Mouse (Mus musculus) CH12.LX (cell line): ENCODE measurements at regions not wholly inside any gene's neighbourhood (a gene's known extent, or its start where the extent isn't known, plus 50 kb on each side); places are given as distances from the start of the nearest gene placed in this dataset.

ENCODE experiments used
- DNase-seq: peaks from one replicate; pipeline ENCODE4 v3.0.0-alpha.2; 2013; ENCODE audit errors: extremely low read depth
- H3K27ac ChIP-seq: 2 replicates; pipeline ENCODE4 v1.5.1; 2012; ENCODE audit warnings: low read depth, mild to moderate bottlenecking, control low read depth, moderate library complexity; ENCODE audit not compliant: insufficient read depth
- H3K27me3 ChIP-seq: replicated peaks from 2 replicates; pipeline ENCODE3; 2012; ENCODE audit warnings: inconsistent platforms
- H3K36me3 ChIP-seq, 2 experiments: replicated peaks in 1 of 2; 2 replicates each; pipeline versions ENCODE3 to v1.6.1; 2012; ENCODE audit warnings: inconsistent platforms in 1 of 2, low read length in 1 of 2, mild to moderate bottlenecking in 1 of 2, mixed read lengths in 1 of 2, moderate library complexity in 1 of 2; ENCODE audit not compliant: control insufficient read depth in 1 of 2, insufficient read depth in 1 of 2
- H3K4me1 ChIP-seq, 2 experiments: 2 replicates each; pipeline ENCODE4 v1.6.1; 2012; ENCODE audit warnings: inconsistent platforms in 1 of 2, moderate library complexity in 1 of 2; ENCODE audit not compliant: insufficient read depth in 2 of 2, control insufficient read depth in 1 of 2
- H3K4me2 ChIP-seq: 2 replicates; pipeline ENCODE4 v1.6.1; 2012; ENCODE audit warnings: low read depth, mild to moderate bottlenecking, control low read depth; ENCODE audit not compliant: poor library complexity, insufficient read depth, severe bottlenecking
- H3K4me3 ChIP-seq, 3 experiments: fragments of 150-350 bp in 1 of 3; sonication (generic) in 1 of 3; replicated peaks in 1 of 3; 2 replicates each; pipeline versions ENCODE3 to v1.5.1; 2011 to 2012; ENCODE audit warnings: low read depth in 2 of 3, low read length in 2 of 3, mild to moderate bottlenecking in 2 of 3, moderate library complexity in 2 of 3, control low read depth in 1 of 3, improper control_type of control experiment in 1 of 3, inconsistent platforms in 1 of 3, mixed read lengths in 1 of 3; ENCODE audit not compliant: poor library complexity in 1 of 3
- H3K79me2 ChIP-seq: replicated peaks from 2 replicates; pipeline ENCODE4 v1.6.1; 2012; ENCODE audit warnings: mild to moderate bottlenecking, moderate library complexity; ENCODE audit not compliant: control insufficient read depth, poor library complexity, insufficient read depth, severe bottlenecking; ENCODE audit errors: extremely low read depth
- H3K9ac ChIP-seq: 2 replicates; pipeline ENCODE4 v1.6.1; 2012; ENCODE audit warnings: low read depth, mild to moderate bottlenecking, control low read depth, moderate library complexity; ENCODE audit not compliant: insufficient read depth
- H3K9me3 ChIP-seq: replicated peaks from 2 replicates; pipeline ENCODE3; 2012; ENCODE audit warnings: low read length, inconsistent platforms, mixed read lengths
- ELF1 ChIP-seq: IDR thresholded peaks from 2 replicates; pipeline ENCODE4 v1.6.1; 2014; ENCODE audit warnings: low read depth, mild to moderate bottlenecking, inconsistent platforms, low read length, improper control_type of control experiment
- EP300 ChIP-seq: IDR thresholded peaks from 2 replicates; pipeline ENCODE4 v1.6.1; 2011; ENCODE audit warnings: low read length, improper control_type of control experiment
- ETS1 ChIP-seq: conservative IDR thresholded peaks from 2 replicates; pipeline ENCODE4 v1.6.1; 2012; ENCODE audit warnings: low read depth, mild to moderate bottlenecking, inconsistent platforms, low read length, improper control_type of control experiment, moderate library complexity
- GABPA ChIP-seq: IDR thresholded peaks from 2 replicates; pipeline ENCODE4 v1.6.1; 2012; ENCODE audit warnings: low read depth, low read length, improper control_type of control experiment, inconsistent platforms; ENCODE audit not compliant: insufficient replicate concordance
- IRF4 ChIP-seq: IDR thresholded peaks from 2 replicates; pipeline ENCODE4 v1.6.1; 2014; ENCODE audit warnings: low read depth, mild to moderate bottlenecking, inconsistent platforms, low read length, improper control_type of control experiment
- JUN ChIP-seq: IDR thresholded peaks from 2 replicates; pipeline ENCODE4 v1.6.1; 2011; ENCODE audit warnings: low read depth, mild to moderate bottlenecking, low read length, improper control_type of control experiment, moderate library complexity; ENCODE audit not compliant: insufficient read depth
- KAT2A ChIP-seq: IDR thresholded peaks from 2 replicates; pipeline ENCODE4 v1.6.1; 2012; ENCODE audit warnings: low read length, improper control_type of control experiment, inconsistent platforms; ENCODE audit not compliant: insufficient replicate concordance
- MAFK ChIP-seq: IDR thresholded peaks from 2 replicates; pipeline ENCODE4 v1.6.1; 2011; ENCODE audit warnings: low read length, improper control_type of control experiment; ENCODE audit not compliant: insufficient replicate concordance
- MAX ChIP-seq: IDR thresholded peaks from 2 replicates; pipeline ENCODE4 v1.6.1; 2011; ENCODE audit warnings: low read length, improper control_type of control experiment
- MAZ ChIP-seq: IDR thresholded peaks from 2 replicates; pipeline ENCODE4 v1.6.1; 2012; ENCODE audit warnings: low read depth, mild to moderate bottlenecking, inconsistent platforms, low read length, improper control_type of control experiment, moderate library complexity
- MEF2A ChIP-seq: IDR thresholded peaks from 2 replicates; pipeline ENCODE4 v1.6.1; 2014; ENCODE audit warnings: low read depth, mild to moderate bottlenecking, inconsistent platforms, low read length, improper control_type of control experiment, borderline replicate concordance
- MXI1 ChIP-seq: IDR thresholded peaks from 2 replicates; pipeline ENCODE4 v1.6.1; 2011; ENCODE audit warnings: mild to moderate bottlenecking, low read depth, low read length, improper control_type of control experiment
- MYC ChIP-seq: IDR thresholded peaks from 2 replicates; pipeline ENCODE4 v1.6.1; 2011; ENCODE audit warnings: low read depth, mild to moderate bottlenecking, improper control_type of control experiment, low read length
- PAX5 ChIP-seq: IDR thresholded peaks from 2 replicates; pipeline ENCODE4 v1.6.1; 2012; ENCODE audit warnings: low read length, inconsistent platforms, mixed read lengths
- RAD21 ChIP-seq: IDR thresholded peaks from 2 replicates; pipeline ENCODE4 v1.6.1; 2011; ENCODE audit warnings: low read depth, mild to moderate bottlenecking, low read length, improper control_type of control experiment, moderate library complexity
- SIN3A ChIP-seq: IDR thresholded peaks from 2 replicates; pipeline ENCODE4 v1.6.1; 2012; ENCODE audit warnings: low read length, improper control_type of control experiment, inconsistent platforms
- UBTF ChIP-seq: IDR thresholded peaks from 2 replicates; pipeline ENCODE4 v1.6.1; 2012; ENCODE audit warnings: low read depth, mild to moderate bottlenecking, inconsistent platforms, low read length, improper control_type of control experiment, moderate library complexity
- USF2 ChIP-seq: conservative IDR thresholded peaks from 2 replicates; pipeline ENCODE4 v1.6.1; 2011; ENCODE audit warnings: low read depth, low read length, improper control_type of control experiment
- ZC3H11A ChIP-seq: IDR thresholded peaks from 2 replicates; pipeline ENCODE4 v1.6.1; 2012; ENCODE audit warnings: low read depth, mild to moderate bottlenecking, inconsistent platforms, low read length, improper control_type of control experiment
- ZMIZ1 ChIP-seq: IDR thresholded peaks from 2 replicates; pipeline ENCODE4 v1.6.1; 2012; ENCODE audit warnings: low read depth, mild to moderate bottlenecking, inconsistent platforms, low read length, improper control_type of control experiment
- ZNF384 ChIP-seq: IDR thresholded peaks from 2 replicates; pipeline ENCODE4 v1.6.1; 2012; ENCODE audit warnings: low read depth, low read length, improper control_type of control experiment, inconsistent platforms
- dilution Hi-C: fragments of 300-500 bp; cut with MboI; formaldehyde crosslinking; loops from 2 replicates; pipeline ENCODE4 v1.14.3; 2020; ENCODE audit warnings: low sequenced_read_pairs; ENCODE audit not compliant: extremely low pct_unique_long_range_greater_than_20kb, extremely low pct_ligation_motif_present
- in situ Hi-C: fragments of 300-500 bp; cut with MboI; formaldehyde crosslinking; loops from 3 replicates; pipeline ENCODE4 v1.14.3; 2019; ENCODE audit warnings: low sequenced_read_pairs, low pct_ligation_motif_present, low pct_unique_long_range_greater_than_20kb, mixed read lengths

- H3K4me1 ChIP-seq: no peaks in the 10 kb centered on the region
- no peaks in the 10 kb centered on the region for H3K79me2 ChIP-seq
- DNase-seq: no peak
- no peak overlapping the region for H3K4me2 ChIP-seq
- no peak overlapping the region for H3K4me3 ChIP-seq
- peaks cover 53% of the 10 kb centered on the region for H3K9me3 ChIP-seq
- H3K9ac ChIP-seq: no peak overlapping the region
- TF ChIP-seq USF2: no peak
- no peak for TF ChIP-seq MAX
- no peak for TF ChIP-seq JUN
- TF ChIP-seq EP300: no peak
- no peak for TF ChIP-seq ETS1
- no peak for TF ChIP-seq PAX5
- TF ChIP-seq ZNF384: no peak
- no peak for TF ChIP-seq GABPA
- TF ChIP-seq MXI1: no peak
- no peak for TF ChIP-seq ZC3H11A
- H3K27ac ChIP-seq: no peak overlapping the region
- no peaks in the 10 kb centered on the region for H3K27me3 ChIP-seq
- H3K36me3 ChIP-seq: no peaks in the 10 kb centered on the region
- in situ Hi-C loops: no loop called here
- dilution Hi-C loops: no loop called here
Measured at GRCm38 (mm10) chr4:99389428-99389827, 93.7 kb downstream of the Gm12689 start.

- TF ChIP-seq ELF1 (no peak), KAT2A (no peak), MYC (no peak), MEF2A (no peak), JUN (no peak), MAZ (no peak)
- H3K79me2 ChIP-seq: no peaks in the 10 kb centered on the region
- no peaks in the 10 kb centered on the region for H3K27me3 ChIP-seq
- no peaks in the 10 kb centered on the region for H3K36me3 ChIP-seq
- no peaks in the 10 kb centered on the region for H3K4me1 ChIP-seq
- no peak overlapping the region for H3K4me2 ChIP-seq
- dilution Hi-C loops: no loop called here
- H3K9ac ChIP-seq: no peak overlapping the region
- H3K9me3 ChIP-seq: peaks cover 58% of the 10 kb centered on the region
- no peak for DNase-seq
- H3K27ac ChIP-seq: no peak overlapping the region
- H3K4me3 ChIP-seq: no peak overlapping the region
- in situ Hi-C loops: no loop called here
Measured at GRCm38 (mm10) chr4:99392986-99393385, 97.3 kb downstream of the Gm12689 start.

GRCm38 (mm10) chr4:99394244-99394643, 98.5 kb downstream of the Gm12689 start:
- dilution Hi-C loops: no loop called here
- H3K9ac ChIP-seq: no peak overlapping the region
- in situ Hi-C loops: no loop called here

More at GRCm38 (mm10) chr4:99394244-99394643, 98.5 kb downstream of the Gm12689 start:
- DNase-seq: no peak
- H3K36me3 ChIP-seq: no peaks in the 10 kb centered on the region
- peaks cover 58% of the 10 kb centered on the region for H3K9me3 ChIP-seq
- no peak overlapping the region for H3K4me3 ChIP-seq
- no peak overlapping the region for H3K27ac ChIP-seq
- no peaks in the 10 kb centered on the region for H3K27me3 ChIP-seq
- no peak overlapping the region for H3K4me2 ChIP-seq
- H3K4me1 ChIP-seq: no peaks in the 10 kb centered on the region
- no peaks in the 10 kb centered on the region for H3K79me2 ChIP-seq
- TF ChIP-seq MAX (no peak), RAD21 (no peak), MAZ (no peak), SIN3A (no peak), ZNF384 (no peak), ELF1 (no peak), JUN (no peak), MAFK (no peak), ZMIZ1 (no peak), MEF2A (no peak), UBTF (no peak), KAT2A (no peak), USF2 (no peak), IRF4 (no peak)
